Mouse (Mus musculus) layer of hippocampus, adult 18-20 months (tissue): ENCODE measurements around the gene Ppp1r12b. TPM values are rescaled to one million over a fixed set of nuclear protein-coding genes. Genes with fewer than 3 reads are reported as not detected.
A peak's percentile ranks its signal among the peaks of the same experiment; 100 is the strongest.

Experiments
- DNase-seq, 2 experiments: peaks; one replicate each; pipeline ENCODE4 v3.0.0; 2022; ENCODE audit warnings: low spot score in 2 of 2
- microRNA-seq, 2 experiments: library from miRNA; unstranded; fragments of <30 nt; microRNA quantifications; one replicate each; pipeline ENCODE4 v1.2.0; 2021
- total RNA-seq, 2 experiments: library from RNA; stranded (reverse); gene quantifications; 2 replicates each; pipeline ENCODE4 v1.2.3; 2021

The Ppp1r12b gene
- total RNA-seq, 2 experiments from 2014 or later = 70.0 to 73.0 TPM

DNA sequence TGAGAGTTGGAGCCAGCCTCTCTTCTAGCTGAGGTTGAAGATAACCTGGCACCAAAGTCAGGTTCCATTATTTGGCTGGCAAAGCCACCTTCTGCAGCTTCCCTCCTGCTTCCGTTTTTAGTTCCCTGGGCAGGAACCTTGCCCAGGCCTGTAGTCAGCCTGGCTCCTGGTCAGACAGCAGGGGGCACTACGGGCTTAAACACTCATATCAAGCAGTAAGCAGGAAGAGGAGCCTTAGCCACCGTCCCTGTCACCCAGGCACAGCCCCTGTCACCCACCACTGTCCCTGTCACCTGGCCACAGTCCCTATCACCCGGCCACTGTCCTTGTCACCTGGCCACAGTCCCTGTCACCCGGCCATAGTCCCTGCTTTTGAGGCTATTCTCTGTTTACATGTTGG is 230.5 kb downstream of the Ppp1r12b start:
- DNase-seq = peak in 1 of 2 experiments; percentile 9

DNA sequence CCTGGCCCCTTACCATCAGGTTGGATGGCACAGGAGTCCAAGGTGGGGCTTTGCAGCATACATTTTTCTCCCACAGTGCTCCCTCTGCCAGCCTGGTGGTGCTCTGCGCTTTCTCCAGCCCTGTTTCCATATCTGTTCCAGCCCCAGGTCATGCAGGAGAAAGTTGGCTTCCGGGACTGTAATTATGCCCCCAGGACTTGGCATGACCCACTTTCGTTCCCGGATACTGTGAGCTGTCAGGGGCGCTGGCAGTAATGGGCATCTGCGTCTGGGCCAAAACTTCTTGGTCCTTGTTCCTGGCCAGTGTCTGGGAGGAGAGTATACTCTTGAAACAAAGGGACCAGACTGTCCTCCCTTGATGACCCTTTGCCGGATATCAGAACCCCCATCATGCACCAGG is 232.9 kb downstream of the Ppp1r12b start:
- no peak for DNase-seq

GRCm38 (mm10) chr1:134721486-134721885 is 234.3 kb downstream of the Ppp1r12b start:
- no peak for DNase-seq

- DNase-seq = no peak
Measured at GRCm38 (mm10) chr1:134719718-134720304, 235.9 kb downstream of the Ppp1r12b start.

DNA sequence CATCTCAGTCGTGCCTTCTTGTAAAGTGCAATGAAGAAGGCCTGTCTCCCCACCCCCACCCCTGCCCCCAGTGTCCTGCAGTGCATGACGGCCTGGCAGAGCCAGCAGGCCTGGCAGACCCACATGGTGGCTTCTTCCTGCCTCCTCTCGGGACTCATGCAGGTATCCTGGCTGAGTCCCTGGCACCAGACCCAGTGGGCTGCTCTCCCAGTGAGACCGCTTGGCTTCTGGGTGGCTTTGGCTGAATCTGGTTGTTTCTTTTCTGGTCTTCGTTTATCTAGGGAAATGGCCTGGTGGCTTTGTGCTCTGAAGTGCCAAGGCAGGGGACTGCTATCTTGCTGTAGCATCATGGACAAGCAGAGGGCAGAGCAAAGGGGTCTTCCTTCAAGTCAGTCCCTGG is 240.7 kb downstream of the Ppp1r12b start:
- DNase-seq = no peak

GRCm38 (mm10) chr1:134714166-134714565 is 241.6 kb downstream of the Ppp1r12b start:
- no peak for DNase-seq

DNA sequence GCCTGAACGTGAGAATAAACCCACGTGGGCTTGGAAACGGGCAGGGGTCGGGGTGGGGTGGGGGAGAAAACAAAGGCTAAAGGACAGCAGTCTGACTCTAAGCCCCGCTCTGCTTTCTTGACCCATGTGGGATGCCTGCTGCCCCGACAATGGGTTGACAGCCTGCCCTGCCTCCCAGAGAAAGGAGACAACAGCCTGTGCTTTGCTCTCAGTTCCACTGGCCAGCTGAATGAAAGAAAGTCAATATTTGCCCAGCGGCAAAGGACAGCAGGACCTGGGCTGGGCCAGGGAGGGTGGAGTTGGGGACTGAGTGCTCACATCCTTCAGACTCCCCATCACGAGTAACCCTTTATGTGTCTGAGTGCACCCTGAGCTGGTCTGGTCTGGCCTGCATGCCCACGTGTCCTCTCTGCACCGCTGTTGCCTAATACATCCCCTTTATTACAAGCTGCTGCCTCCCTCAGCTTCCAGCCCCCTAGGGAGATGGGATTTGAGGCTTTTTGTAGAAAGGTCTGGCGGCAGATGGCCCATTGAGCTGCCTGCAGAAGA is 242.2 kb downstream of the Ppp1r12b start:
- DNase-seq = no peak

GRCm38 (mm10) chr1:134712781-134713299 is 242.9 kb downstream of the Ppp1r12b start:
- DNase-seq = no peak

- no peak for DNase-seq
Measured at GRCm38 (mm10) chr1:134711653-134712052, 244.1 kb downstream of the Ppp1r12b start.

GRCm38 (mm10) chr1:134711061-134711460 is 244.7 kb downstream of the Ppp1r12b start:
- no peak for DNase-seq

DNA sequence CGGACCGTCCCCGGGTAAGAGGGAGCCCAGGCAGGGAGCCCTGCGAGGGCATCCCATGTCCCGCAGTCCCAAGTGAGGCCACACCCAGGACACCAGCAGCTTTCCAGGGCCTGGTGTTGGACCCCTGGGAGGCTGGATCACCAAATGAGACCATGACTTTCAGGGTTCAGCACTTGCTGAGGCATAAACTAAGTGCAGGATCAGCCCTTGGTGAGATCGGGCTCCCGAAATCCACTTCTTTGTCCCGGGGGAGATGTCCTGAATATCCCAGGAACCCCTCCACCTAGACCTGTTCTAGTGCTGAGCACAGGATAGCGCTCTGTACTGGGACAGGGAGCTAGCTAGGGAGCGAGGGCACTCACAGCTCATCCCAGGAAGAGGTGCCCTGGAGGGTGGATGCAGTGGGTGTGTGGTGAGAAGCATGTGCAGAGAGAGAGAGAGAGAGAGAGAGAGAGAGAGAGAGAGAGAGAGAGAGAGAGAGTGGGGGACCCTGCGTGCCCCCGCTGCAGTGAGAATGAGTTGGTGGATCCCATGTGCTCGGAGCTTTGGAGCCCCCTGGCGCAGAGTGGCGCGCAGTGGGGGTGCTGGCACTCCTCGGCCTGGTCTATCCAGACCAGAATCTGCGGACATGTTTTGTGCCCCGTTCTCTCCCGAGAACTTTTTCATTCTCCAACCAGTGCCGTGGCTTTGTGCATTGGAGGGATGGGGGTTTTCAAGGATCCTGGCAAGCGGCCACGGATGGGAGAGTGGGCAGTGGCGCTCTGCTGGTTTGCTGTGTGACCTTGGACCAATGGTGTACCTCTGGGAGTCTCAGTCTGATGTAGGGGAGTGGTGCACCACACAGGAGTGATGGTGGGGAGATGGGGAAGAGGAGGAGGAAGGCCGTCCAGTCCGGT is 246.1 kb downstream of the Ppp1r12b start:
- DNase-seq = no peak

DNA sequence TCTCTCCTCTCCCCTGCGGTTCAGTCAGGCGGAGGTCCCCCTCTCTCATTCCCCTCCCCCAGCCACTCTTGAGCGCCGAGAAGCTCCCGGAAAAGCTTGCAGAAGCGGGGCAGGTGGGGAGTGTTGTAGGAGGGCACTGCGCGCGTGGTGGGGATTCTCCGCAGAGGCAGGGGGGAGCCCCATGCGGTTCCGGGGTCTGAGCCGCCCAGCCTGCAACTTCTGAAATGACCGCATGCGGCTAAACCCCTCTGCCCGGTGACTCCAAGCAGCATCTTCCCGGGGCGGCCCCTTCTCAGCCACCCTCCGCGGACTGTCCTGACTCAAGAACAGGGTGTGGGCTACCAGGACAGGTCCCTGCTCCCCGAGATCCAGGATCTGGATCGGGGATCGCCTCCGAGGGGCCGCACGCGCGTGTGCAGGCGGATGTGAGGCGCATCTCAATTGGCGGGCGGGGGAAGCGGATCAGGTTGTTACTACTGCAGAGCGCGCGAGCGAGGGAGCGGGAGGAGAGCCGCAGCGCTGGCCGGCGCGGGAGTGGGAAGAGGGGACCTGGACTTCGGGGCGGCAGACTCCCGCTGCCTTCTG is 246.8 kb downstream of the Ppp1r12b start:
- DNase-seq = peak in 1 of 2 experiments; percentile 18

DNA sequence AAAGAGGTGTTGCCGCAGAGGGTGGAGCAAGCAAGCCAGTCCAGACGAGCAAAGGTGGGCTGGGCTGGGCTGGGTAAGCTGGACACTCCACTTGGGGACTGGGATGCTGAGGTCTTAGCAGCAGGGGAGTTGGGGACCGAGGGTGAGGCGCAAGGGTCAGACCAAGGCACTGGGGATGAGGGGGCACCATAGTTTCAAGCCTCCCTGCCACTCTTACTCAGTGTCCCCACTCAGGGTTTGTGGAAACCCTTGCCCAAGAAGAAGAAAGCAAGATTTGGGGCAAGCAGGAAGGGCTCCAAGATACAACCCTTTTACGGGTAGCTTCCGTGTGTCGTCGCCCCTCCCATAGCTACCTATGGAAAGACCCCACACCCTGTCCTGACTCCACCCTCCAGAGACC is 247.5 kb downstream of the Ppp1r12b start:
- no peak for DNase-seq

DNA sequence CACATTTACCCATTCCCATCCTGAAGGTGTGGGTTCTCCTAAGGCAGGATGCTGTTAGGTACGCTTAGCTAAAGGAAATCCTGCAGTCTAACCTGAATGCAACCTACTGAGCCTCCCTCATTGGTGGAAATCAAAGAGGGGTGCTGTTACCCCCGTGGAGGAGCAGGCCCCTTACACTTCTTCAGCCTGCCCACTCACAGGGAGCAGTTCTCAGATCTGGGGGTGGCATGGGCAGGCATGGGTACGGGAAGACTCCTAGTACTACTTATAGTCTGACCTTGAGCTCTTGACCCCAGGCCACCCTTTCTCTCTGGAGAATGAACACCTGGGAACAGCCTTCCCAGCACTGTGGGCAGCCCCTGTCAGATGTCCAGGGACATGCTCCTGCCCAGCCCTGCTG is 248.2 kb downstream of the Ppp1r12b start:
- DNase-seq = no peak

- no peak for DNase-seq
Measured at GRCm38 (mm10) chr1:134706549-134706948, 249.2 kb downstream of the Ppp1r12b start.

Small RNA genes within 50 kb of the gene (microRNA-seq; reads per million reads assigned to microRNA genes)
- gene Gm22232 = 0 reads per million in 2 experiments

Other genes with a start within 250 kb of the Ppp1r12b start
- gene Ube2t, start 6.6 kb upstream of the Ppp1r12b start, total RNA-seq = 1 to 10 TPM; 1.1 to 2.2 TPM
- 1 to 10 TPM; 1.3 to 2.6 TPM for gene Lgr6, start 149.3 kb upstream of the Ppp1r12b start, total RNA-seq
- gene Ptpn7, start 176.8 kb upstream of the Ppp1r12b start, total RNA-seq = not detected
- gene Arl8a, start 190.9 kb upstream of the Ppp1r12b start, total RNA-seq = 100 to 1,000 TPM; 248 to 258 TPM
- 100 to 1,000 TPM; 195 to 208 TPM for gene Gpr37l1, start 211.7 kb upstream of the Ppp1r12b start, total RNA-seq